Mouse (Mus musculus): ENCODE measurements around the gene Cnot3.

- TF ChIP-seq POLR2A (IDR thresholded peaks at IDR 0.05; ENCODE audit: low read depth, low read length) (no peak), CTCF (IDR thresholded peaks at IDR 0.05; ENCODE audit: extremely low read depth, insufficient read depth, insufficient read length, insufficient replicate concordance) (no peak)
Measured at GRCm38 (mm10) chr7:3614021-3614420, 31.0 kb upstream of the Cnot3 start.
